Mouse (Mus musculus): ENCODE measurements at regions not wholly inside any gene's neighbourhood (a gene's known extent, or its start where the extent isn't known, plus 50 kb on each side); places are given as distances from the start of the nearest gene placed in this dataset.

- intact Hi-C loops (cut with DNase I; ENCODE audit: low total_unique reads), result no loop called here
- DNase-seq, result no peak
Observed at GRCm38 (mm10) chr3:131056893-131057660, 53.2 kb upstream of the Lef1 start.

- intact Hi-C loops (cut with DNase I; ENCODE audit: low total_unique reads), result no loop called here
- DNase-seq, result no peak
Observed at GRCm38 (mm10) chr3:131054241-131054972, 55.9 kb upstream of the Lef1 start.

DNA sequence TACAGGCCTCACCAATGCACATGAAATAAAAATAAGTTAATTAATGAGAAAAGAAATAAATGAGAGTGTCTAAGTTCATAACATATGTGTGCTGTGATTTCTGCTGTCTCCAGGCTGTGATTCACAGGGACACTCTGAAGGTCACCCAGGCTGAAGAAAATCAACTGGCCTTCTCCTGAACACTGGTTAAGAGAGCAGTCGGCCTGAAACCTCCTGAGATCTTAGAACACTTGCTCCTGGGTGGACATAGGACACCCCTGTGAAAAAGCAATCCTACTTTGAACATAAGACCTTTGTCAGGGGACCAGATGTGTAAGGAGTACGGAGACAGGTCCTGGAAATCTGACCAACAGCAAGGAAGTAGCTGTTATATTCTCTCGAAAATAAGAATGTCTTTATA lies 62.6 kb upstream of the Lef1 start:
- no peak for DNase-seq
- intact Hi-C loops (cut with DNase I; ENCODE audit: low total_unique reads), result no loop called here

DNA sequence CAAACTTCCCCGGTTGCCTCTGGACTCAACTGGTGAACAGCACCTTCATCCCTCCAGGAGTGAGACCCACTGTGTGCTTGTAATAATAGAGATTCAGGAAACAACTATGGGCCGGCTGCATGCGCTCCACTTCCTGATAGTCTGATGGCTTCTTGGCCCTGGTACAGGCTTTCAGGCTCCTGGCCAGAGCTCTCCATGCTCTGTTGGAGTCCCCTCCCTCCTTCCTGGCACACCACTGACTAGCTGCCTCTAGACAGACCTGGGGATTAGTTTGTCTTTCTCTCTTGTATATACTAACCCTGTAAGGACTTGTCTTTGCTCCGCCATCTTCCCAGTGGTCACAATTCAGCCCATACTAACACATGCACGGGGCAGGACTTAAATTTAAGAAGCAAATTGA lies 63.9 kb upstream of the Lef1 start:
- DNase-seq, result peak; percentile 28

DNA sequence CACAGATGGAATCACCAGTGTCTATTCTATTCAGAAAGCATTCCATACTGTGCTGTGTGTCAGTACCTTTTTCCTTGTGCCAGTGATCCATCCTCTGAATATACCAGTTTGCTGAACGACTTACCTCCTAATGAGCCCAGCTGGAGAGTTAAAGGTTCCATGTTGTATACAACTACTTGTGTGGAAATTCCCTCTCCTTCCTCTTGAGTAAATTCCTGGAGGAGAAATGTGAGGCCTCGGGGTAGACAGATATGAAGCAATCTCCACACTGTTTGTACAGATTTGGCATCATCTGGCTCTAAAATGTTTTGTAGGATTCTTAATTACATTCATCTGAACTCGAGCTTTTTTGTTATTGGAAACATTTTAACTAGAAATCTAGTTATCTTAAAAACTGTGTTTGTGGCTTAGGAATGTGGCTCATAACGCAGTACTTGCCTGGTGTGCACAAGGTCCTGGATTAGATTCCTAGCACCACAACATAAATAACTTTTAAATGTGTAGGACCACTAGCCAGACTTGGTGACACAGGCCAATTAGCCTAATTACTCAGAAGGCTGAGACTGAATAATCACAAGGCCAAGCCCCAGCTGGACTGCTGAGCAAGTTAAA lies 70.0 kb upstream of the Lef1 start:
- no peak for DNase-seq

More for the DNA sequence above, 63.9 kb upstream of the Lef1 start:
- intact Hi-C loops (cut with DNase I; ENCODE audit: low total_unique reads), result no loop called here

DNA sequence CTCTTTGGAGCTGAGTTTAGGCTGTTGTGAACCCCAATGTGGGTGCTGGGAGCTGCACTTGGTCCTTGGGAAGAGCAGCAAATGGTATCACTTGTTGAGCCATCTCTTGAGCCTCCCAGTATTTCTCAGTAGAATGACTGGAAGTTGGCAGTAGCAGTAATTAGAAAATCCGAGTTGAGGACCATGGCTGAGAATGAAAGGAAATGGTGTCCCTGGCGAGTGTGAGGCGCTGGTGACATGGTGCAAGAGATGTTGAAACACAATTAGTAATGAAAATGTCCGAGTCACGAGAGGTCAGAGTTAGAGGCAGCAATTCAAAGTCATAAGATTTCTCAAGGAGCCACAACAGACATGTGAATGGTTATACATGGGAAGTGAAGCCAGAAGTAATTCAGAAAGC lies 73.2 kb upstream of the Lef1 start:
- DNase-seq, result no peak
- intact Hi-C loops (cut with DNase I; ENCODE audit: low total_unique reads), result no loop called here

More for the DNA sequence above, 70.0 kb upstream of the Lef1 start:
- intact Hi-C loops (cut with DNase I; ENCODE audit: low total_unique reads), result no loop called here

GRCm38 (mm10) chr3:131034774-131035173 lies 75.5 kb upstream of the Lef1 start:
- intact Hi-C loops (cut with DNase I; ENCODE audit: low total_unique reads), result no loop called here
- DNase-seq, result no peak

GRCm38 (mm10) chr3:131026336-131026735 lies 83.9 kb upstream of the Lef1 start:
- no peak for DNase-seq
- intact Hi-C loops (cut with DNase I; ENCODE audit: low total_unique reads), result no loop called here

- intact Hi-C loops (cut with DNase I; ENCODE audit: low total_unique reads), result no loop called here
Observed at GRCm38 (mm10) chr3:131019163-131019956, 90.9 kb upstream of the Lef1 start.

GRCm38 (mm10) chr3:131017899-131018298 lies 92.4 kb upstream of the Lef1 start:
- no peak for DNase-seq

More at GRCm38 (mm10) chr3:131019163-131019956, 90.9 kb upstream of the Lef1 start:
- DNase-seq, result peak; percentile 38

GRCm38 (mm10) chr3:131016104-131016503 lies 94.2 kb upstream of the Lef1 start:
- intact Hi-C loops (cut with DNase I; ENCODE audit: low total_unique reads), result no loop called here
- no peak for DNase-seq

More at GRCm38 (mm10) chr3:131017899-131018298, 92.4 kb upstream of the Lef1 start:
- intact Hi-C loops (cut with DNase I; ENCODE audit: low total_unique reads), result no loop called here

- intact Hi-C loops (cut with DNase I; ENCODE audit: low total_unique reads), result no loop called here
- no peak for DNase-seq
Observed at GRCm38 (mm10) chr3:131014092-131014716, 96.1 kb upstream of the Lef1 start.

GRCm38 (mm10) chr3:131000701-131001100 lies 109.6 kb upstream of the Lef1 start:
- intact Hi-C loops (cut with DNase I; ENCODE audit: low total_unique reads), result no loop called here

DNA sequence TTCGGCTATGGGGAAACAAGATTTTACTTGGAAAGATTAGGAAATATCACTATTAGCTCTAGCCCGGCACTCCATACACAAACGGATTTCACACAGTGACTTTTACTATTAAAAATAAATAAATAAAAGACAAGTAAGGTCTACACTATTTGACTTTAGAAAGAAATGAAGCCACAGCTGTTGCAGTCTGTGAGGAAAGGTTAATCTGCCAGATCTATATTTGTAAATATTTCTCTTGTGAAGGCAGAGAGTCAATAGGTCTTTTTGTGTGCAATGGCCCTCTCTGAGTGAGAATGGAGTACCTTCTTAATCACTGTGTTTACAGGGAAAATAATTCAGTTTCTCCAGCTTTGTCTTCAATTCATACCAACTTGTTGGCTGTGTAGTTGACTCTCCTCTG lies 110.0 kb upstream of the Lef1 start:
- intact Hi-C loops (cut with DNase I; ENCODE audit: low total_unique reads), result no loop called here

More at GRCm38 (mm10) chr3:131000701-131001100, 109.6 kb upstream of the Lef1 start:
- DNase-seq, result no peak

GRCm38 (mm10) chr3:130999818-131000217 lies 110.5 kb upstream of the Lef1 start:
- intact Hi-C loops (cut with DNase I; ENCODE audit: low total_unique reads), result no loop called here
- DNase-seq, result no peak

More for the DNA sequence above, 110.0 kb upstream of the Lef1 start:
- no peak for DNase-seq

GRCm38 (mm10) chr3:130998433-130998832 lies 111.8 kb upstream of the Lef1 start:
- no peak for DNase-seq
- intact Hi-C loops (cut with DNase I; ENCODE audit: low total_unique reads), result no loop called here

DNA sequence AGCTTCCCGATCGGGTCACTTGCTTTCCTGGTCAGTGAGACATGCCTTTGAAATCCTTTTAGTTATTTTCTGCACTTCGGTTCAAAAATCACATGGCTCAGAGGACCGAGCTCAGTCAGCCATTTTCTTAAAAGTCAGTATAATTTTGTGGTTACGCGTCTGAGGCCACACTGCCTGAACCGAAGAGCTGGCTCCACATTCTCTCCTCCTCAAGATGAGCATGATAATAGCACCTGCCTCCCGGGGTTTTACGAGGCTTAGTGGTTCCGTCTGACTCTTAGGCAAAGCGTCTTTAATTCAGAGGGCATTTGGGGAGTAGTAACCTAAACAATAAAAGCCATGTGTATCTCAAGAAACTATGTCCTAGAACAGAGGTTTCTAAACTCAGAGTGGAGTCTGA lies 113.5 kb upstream of the Lef1 start:
- intact Hi-C loops (cut with DNase I; ENCODE audit: low total_unique reads), result no loop called here
- DNase-seq, result no peak

- intact Hi-C loops (cut with DNase I; ENCODE audit: low total_unique reads), result no loop called here
- DNase-seq, result no peak
Observed at GRCm38 (mm10) chr3:130991971-130992370, 118.3 kb upstream of the Lef1 start.

DNA sequence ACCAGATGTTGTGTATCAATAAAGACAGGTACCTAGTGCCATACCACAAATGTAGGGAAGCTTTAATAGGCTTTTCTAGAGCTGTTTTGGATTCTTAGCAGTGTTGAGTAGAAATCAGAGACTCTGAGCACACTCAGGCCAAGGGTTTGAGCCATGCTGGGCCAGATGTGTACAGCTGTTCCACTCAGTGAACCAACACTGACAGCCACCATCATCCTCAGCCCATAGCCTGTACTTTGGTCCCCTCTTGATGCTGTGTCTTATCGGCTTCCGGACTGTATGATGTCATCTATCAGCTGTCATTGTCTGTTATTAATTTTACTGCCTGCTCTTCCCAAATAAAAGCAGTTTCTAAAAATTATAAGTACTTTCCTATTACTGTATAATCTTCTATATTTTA lies 123.6 kb upstream of the Lef1 start:
- intact Hi-C loops (cut with DNase I; ENCODE audit: low total_unique reads), result no loop called here
- no peak for DNase-seq

Measured in gastrocnemius, postnatal 14 days (tissue).